Mouse (Mus musculus): ENCODE data around the gene Nr3c2.

Nr3c2 gene

GRCm38 (mm10) chr8:76899411-76900154 lies at the start of gene Nr3c2:
Nr3c2 (plus strand) TSS chr8:76899442.
- DNase-seq = peak; percentile 58

- no peak for DNase-seq
These were observed 40.7 kb upstream of the Nr3c2 start for GRCm38 (mm10) chr8:76858534-76858933.

- no peak for DNase-seq
These were observed 39.5 kb upstream of the Nr3c2 start for GRCm38 (mm10) chr8:76859709-76860108.

GRCm38 (mm10) chr8:76863066-76863465 lies 36.2 kb upstream of the Nr3c2 start:
- no peak for DNase-seq

GRCm38 (mm10) chr8:76876809-76877208 lies 22.4 kb upstream of the Nr3c2 start:
- DNase-seq = no peak

GRCm38 (mm10) chr8:76897050-76897449 lies 2.2 kb upstream of the Nr3c2 start:
- no peak for DNase-seq

GRCm38 (mm10) chr8:76898721-76899410 lies 376 bp upstream of the Nr3c2 start:
- peak; percentile 75 for DNase-seq

- peak; percentile 57 for DNase-seq
These were observed 1.2 kb downstream of the Nr3c2 start for GRCm38 (mm10) chr8:76900155-76901141.

- peak; percentile 97 for DNase-seq
These were observed 2.4 kb downstream of the Nr3c2 start for GRCm38 (mm10) chr8:76901430-76902204.

GRCm38 (mm10) chr8:76902205-76903078 lies 3.2 kb downstream of the Nr3c2 start:
- DNase-seq = peak; percentile 27

GRCm38 (mm10) chr8:76911206-76911605 lies 12.0 kb downstream of the Nr3c2 start:
- no peak for DNase-seq

GRCm38 (mm10) chr8:76912678-76913077 lies 13.4 kb downstream of the Nr3c2 start:
- DNase-seq = no peak

- DNase-seq = no peak
These were observed 14.0 kb downstream of the Nr3c2 start for GRCm38 (mm10) chr8:76913207-76913606.

GRCm38 (mm10) chr8:76915260-76915659 lies 16.0 kb downstream of the Nr3c2 start:
- no peak for DNase-seq

- no peak for DNase-seq
These were observed 20.3 kb downstream of the Nr3c2 start for GRCm38 (mm10) chr8:76919546-76919945.

- DNase-seq = no peak
These were observed 24.9 kb downstream of the Nr3c2 start for GRCm38 (mm10) chr8:76924150-76924549.

GRCm38 (mm10) chr8:76928326-76928725 lies 29.1 kb downstream of the Nr3c2 start:
- DNase-seq = no peak

GRCm38 (mm10) chr8:76928808-76929207 lies 29.6 kb downstream of the Nr3c2 start:
- no peak for DNase-seq

GRCm38 (mm10) chr8:76965046-76965445 lies 65.8 kb downstream of the Nr3c2 start:
- DNase-seq = no peak

- DNase-seq = no peak
These were observed 71.9 kb downstream of the Nr3c2 start for GRCm38 (mm10) chr8:76971187-76971586.

- DNase-seq = peak; percentile 22
These were observed 72.6 kb downstream of the Nr3c2 start for GRCm38 (mm10) chr8:76971761-76972404.
